Mouse (Mus musculus): Measurements from ENCODE around the gene Vps26b.

DNA sequence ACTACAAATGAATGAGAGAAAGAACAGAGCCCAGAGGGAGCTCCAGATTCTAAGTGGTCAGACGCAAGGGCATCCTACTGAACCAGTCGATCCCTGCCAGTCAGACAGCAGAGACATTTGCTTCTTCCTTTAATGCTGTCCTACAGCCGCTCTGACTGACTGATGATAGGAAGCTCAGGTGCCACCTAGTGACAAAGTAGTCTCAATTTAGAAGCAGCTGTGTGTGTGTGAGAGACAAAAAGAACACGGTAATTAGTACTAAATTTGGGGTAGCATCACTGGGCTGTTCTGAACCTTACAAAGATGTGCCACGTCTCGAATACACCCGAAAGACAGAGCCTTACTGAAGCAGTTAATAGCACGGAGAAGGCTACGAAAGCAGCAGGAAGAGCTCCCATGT is 52.1 kb downstream of the Vps26b start:
- no peak for TF ChIP-seq POLR2A (IDR thresholded peaks at IDR 0.05; ENCODE audit: low read depth, low read length)
- TF ChIP-seq CTCF (IDR thresholded peaks at IDR 0.05; ENCODE audit: extremely low read depth, insufficient read length, insufficient replicate concordance, low read depth, low read length) = no peak
